Mouse (Mus musculus): ENCODE measurements around the gene Xlr4b. TPM values are rescaled to one million over a fixed set of nuclear protein-coding genes. Genes with fewer than 3 reads are reported as not detected.
"Not testable (repeated sequence)": the region's sequence is repeated elsewhere in the genome, so short reads cannot be mapped to it uniquely, and the experiment has no call there.

Gene Xlr4b
- total RNA-seq (2012; rRNA removed) (29.5 and 36.0 TPM in 2 replicates), total RNA-seq (2014; rRNA removed) (107 and 126 TPM in 2 replicates), polyA plus RNA-seq (2012; ENCODE audit: insufficient read length, low read depth) (65.7 and 68.6 TPM in 2 replicates)

- Histone ChIP-seq H3K4me2 (ENCODE audit: insufficient read depth, low read depth, poor library complexity, severe bottlenecking) (peak within 1 kb of the TSS; percentile 67), H3K4me3 (replicated peaks in 1 of 3; ENCODE audit: low read depth in 2 of 3, low read length in 2 of 3, poor library complexity in 1 of 3) (peak within 1 kb of the TSS; percentile 35 to 60 (median 41))
- H3K9me3 ChIP-seq (replicated peaks; ENCODE audit: low read length); H3K27me3 ChIP-seq (replicated peaks); H3K9ac ChIP-seq (ENCODE audit: insufficient read depth, low read depth); DNase-seq (ENCODE audit: extremely low read depth); H3K36me3 ChIP-seq (replicated peaks in 1 of 2; ENCODE audit: control insufficient read depth in 1 of 2, insufficient read depth in 1 of 2, low read length in 1 of 2); in situ Hi-C loops (cut with MboI; ENCODE audit: low pct_ligation_motif_present, low pct_unique_long_range_greater_than_20kb, low sequenced_read_pairs); H3K79me2 ChIP-seq (replicated peaks; ENCODE audit: control insufficient read depth, extremely low read depth, insufficient read depth, poor library complexity, severe bottlenecking); H3K27ac ChIP-seq (ENCODE audit: insufficient read depth, low read depth); dilution Hi-C loops (cut with MboI; ENCODE audit: extremely low pct_ligation_motif_present, extremely low pct_unique_long_range_greater_than_20kb, low sequenced_read_pairs); H3K4me1 ChIP-seq (ENCODE audit: control insufficient read depth in 1 of 2, insufficient read depth in 2 of 2): not testable (repeated sequence)
- peak; percentile 70 for TF ChIP-seq NRF1 (IDR thresholded peaks at IDR 0.05; ENCODE audit: low read depth, low read length)
- peak; percentile 25; the same call in 1 of the 2 replicates for TF ChIP-seq POLR2A (IDR thresholded peaks at IDR 0.05; ENCODE audit: low read depth, low read length)
These were observed at the start of gene Xlr4b for GRCm38 (mm10) chrX:73213819-73214564. TSS of gene Xlr4b (plus strand) at chrX:73214333.

GRCm38 (mm10) chrX:73176889-73177288 is 37.2 kb upstream of the Xlr4b start, which contains the start of gene Spin2d:
TSS of gene Spin2d (minus strand) at chrX:73176989.
- H3K79me2 ChIP-seq (replicated peaks; ENCODE audit: control insufficient read depth, extremely low read depth, insufficient read depth, poor library complexity, severe bottlenecking); H3K9me3 ChIP-seq (replicated peaks; ENCODE audit: low read length); H3K27me3 ChIP-seq (replicated peaks); H3K9ac ChIP-seq (ENCODE audit: insufficient read depth, low read depth); dilution Hi-C loops (cut with MboI; ENCODE audit: extremely low pct_ligation_motif_present, extremely low pct_unique_long_range_greater_than_20kb, low sequenced_read_pairs); H3K36me3 ChIP-seq (replicated peaks in 1 of 2; ENCODE audit: control insufficient read depth in 1 of 2, insufficient read depth in 1 of 2, low read length in 1 of 2); H3K4me3 ChIP-seq (replicated peaks in 1 of 3; ENCODE audit: low read depth in 2 of 3, low read length in 2 of 3, poor library complexity in 1 of 3); H3K27ac ChIP-seq (ENCODE audit: insufficient read depth, low read depth); H3K4me2 ChIP-seq (ENCODE audit: insufficient read depth, low read depth, poor library complexity, severe bottlenecking); H3K4me1 ChIP-seq (ENCODE audit: control insufficient read depth in 1 of 2, insufficient read depth in 2 of 2); DNase-seq (ENCODE audit: extremely low read depth); in situ Hi-C loops (cut with MboI; ENCODE audit: low pct_ligation_motif_present, low pct_unique_long_range_greater_than_20kb, low sequenced_read_pairs): not testable (repeated sequence)

- H3K4me2 ChIP-seq (ENCODE audit: insufficient read depth, low read depth, poor library complexity, severe bottlenecking); H3K4me1 ChIP-seq (ENCODE audit: control insufficient read depth in 1 of 2, insufficient read depth in 2 of 2); dilution Hi-C loops (cut with MboI; ENCODE audit: extremely low pct_ligation_motif_present, extremely low pct_unique_long_range_greater_than_20kb, low sequenced_read_pairs); H3K9ac ChIP-seq (ENCODE audit: insufficient read depth, low read depth); in situ Hi-C loops (cut with MboI; ENCODE audit: low pct_ligation_motif_present, low pct_unique_long_range_greater_than_20kb, low sequenced_read_pairs); H3K4me3 ChIP-seq (replicated peaks in 1 of 3; ENCODE audit: low read depth in 2 of 3, low read length in 2 of 3, poor library complexity in 1 of 3); H3K79me2 ChIP-seq (replicated peaks; ENCODE audit: control insufficient read depth, extremely low read depth, insufficient read depth, poor library complexity, severe bottlenecking); H3K36me3 ChIP-seq (replicated peaks in 1 of 2; ENCODE audit: control insufficient read depth in 1 of 2, insufficient read depth in 1 of 2, low read length in 1 of 2); H3K27me3 ChIP-seq (replicated peaks); H3K27ac ChIP-seq (ENCODE audit: insufficient read depth, low read depth); H3K9me3 ChIP-seq (replicated peaks; ENCODE audit: low read length); DNase-seq (ENCODE audit: extremely low read depth): not testable (repeated sequence)
- peak; percentile 56 for TF ChIP-seq NRF1 (IDR thresholded peaks at IDR 0.05; ENCODE audit: low read depth, low read length)
These were observed 22.2 kb upstream of the Xlr4b start, which contains the start of gene Xlr3b for GRCm38 (mm10) chrX:73191934-73192333. TSS of gene Xlr3b (plus strand) at chrX:73192207.

- Histone ChIP-seq H3K4me2 (ENCODE audit: insufficient read depth, low read depth, poor library complexity, severe bottlenecking) (no peak overlapping the region), H3K9ac (ENCODE audit: insufficient read depth, low read depth) (no peak overlapping the region), H3K79me2 (replicated peaks; ENCODE audit: control insufficient read depth, extremely low read depth, insufficient read depth, poor library complexity, severe bottlenecking) (no peaks in the 10 kb centered on the region), H3K4me3 (replicated peaks in 1 of 3; ENCODE audit: low read depth in 2 of 3, low read length in 2 of 3, poor library complexity in 1 of 3) (no peak overlapping the region), H3K36me3 (replicated peaks in 1 of 2; ENCODE audit: control insufficient read depth in 1 of 2, insufficient read depth in 1 of 2, low read length in 1 of 2) (no peaks in the 10 kb centered on the region), H3K27me3 (replicated peaks) (no peaks in the 10 kb centered on the region), H3K9me3 (replicated peaks; ENCODE audit: low read length) (no peaks in the 10 kb centered on the region), H3K27ac (ENCODE audit: insufficient read depth, low read depth) (no peak overlapping the region), H3K4me1 (ENCODE audit: control insufficient read depth in 1 of 2, insufficient read depth in 2 of 2) (no peaks in the 10 kb centered on the region)
- dilution Hi-C loops (cut with MboI; ENCODE audit: extremely low pct_ligation_motif_present, extremely low pct_unique_long_range_greater_than_20kb, low sequenced_read_pairs) (no loop called here), in situ Hi-C loops (cut with MboI; ENCODE audit: low pct_ligation_motif_present, low pct_unique_long_range_greater_than_20kb, low sequenced_read_pairs) (loop anchor here (25.0 kb wide), 1 partner anchor 187 kb away; the partner anchor contains the start of gene Zfp92)
- TF ChIP-seq TBP (conservative IDR thresholded peaks at IDR 0.05; ENCODE audit: low read depth, low read length): peak; percentile 57; the same call in 1 of the 2 replicates
- no peak for TF ChIP-seq CHD2 (IDR thresholded peaks at IDR 0.05; ENCODE audit: low read length)
- no peak for TF ChIP-seq SIN3A (IDR thresholded peaks at IDR 0.05; ENCODE audit: low read length)
- no peak for TF ChIP-seq ZMIZ1 (IDR thresholded peaks at IDR 0.05; ENCODE audit: low read depth, low read length)
- TF ChIP-seq JUND (conservative IDR thresholded peaks at IDR 0.05; ENCODE audit: low read depth, low read length): no peak
- DNase-seq (ENCODE audit: extremely low read depth): no peak
These were observed 11.2 kb downstream of the Xlr4b start for GRCm38 (mm10) chrX:73225365-73225764.

Measured in CH12.LX (cell line).